Mouse (Mus musculus) cerebellum, adult 2 months (tissue): ENCODE measurements around the gene Slc35b2.

Experiments used
- CTCF ChIP-seq: fragments of 200-500 bp; IDR thresholded peaks from 2 replicates; pipeline ENCODE4 v1.5.1; 2011; ENCODE audit warnings: low read depth, mild to moderate bottlenecking, control low read depth, low read length, moderate library complexity, borderline replicate concordance; ENCODE audit not compliant: insufficient read depth
- POLR2A ChIP-seq: fragments of 200-500 bp; IDR thresholded peaks from 2 replicates; pipeline ENCODE4 v1.6.1; 2011; ENCODE audit warnings: low read length, control low read depth, borderline replicate concordance; ENCODE audit not compliant: insufficient read depth

DNA sequence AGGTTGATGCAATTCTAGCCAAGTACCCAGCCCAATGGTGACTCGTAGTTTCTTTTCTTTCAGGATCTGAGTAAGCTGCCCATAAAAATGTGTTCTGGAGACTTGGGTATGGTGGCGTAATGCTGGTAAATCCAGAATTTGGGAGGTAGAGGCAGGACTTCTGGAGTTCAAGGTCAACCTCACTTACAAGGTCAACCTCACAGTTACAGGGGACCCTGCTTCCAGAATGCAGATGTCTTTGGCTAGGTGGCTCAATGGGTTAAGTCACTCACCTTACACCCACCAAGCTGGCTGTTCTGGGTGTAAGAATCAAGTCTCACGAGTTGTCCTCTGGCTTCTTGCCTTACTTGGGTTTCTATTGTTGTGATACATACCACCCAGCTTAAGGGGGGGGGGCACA is 53.0 kb downstream of the Slc35b2 start:
- no peak for TF ChIP-seq CTCF
- TF ChIP-seq POLR2A = no peak
